Mouse (Mus musculus) layer of hippocampus, adult 6 months (tissue): ENCODE data around the gene Akr1b10. TPM values are rescaled to one million over a fixed set of nuclear protein-coding genes. Genes with fewer than 3 reads are reported as not detected.

Experiments used
- long read RNA-seq, 2 experiments: library from polyadenylated mRNA; unstranded; transcript quantifications; one replicate each; pipeline ENCODE4 v2.0.0; 2019 to 2020
- polyA plus RNA-seq: library from polyadenylated mRNA; unstranded; fragments of <200 nt; fragmentation: Nextera tagmentation; gene quantifications from 2 replicates; pipeline ENCODE4 v1.2.3, GENCODE M21; 2021

Gene Akr1b10
- 29.8 and 36.2 TPM in 2 replicates for polyA plus RNA-seq
- long read RNA-seq, experiment 1, transcript Akr1b10-201 (10 exons, 1,371 nt): major isoform, 37 of 42 reads
- long read RNA-seq, experiment 1, partial matches to known transcripts: 1 of 42 reads
- long read RNA-seq, experiment 1, other reads (novel, unspliced or antisense): 2 of 42 reads
- long read RNA-seq, experiment 2, transcript Akr1b10-201 (10 exons, 1,371 nt): major isoform, 57 of 59 reads
- long read RNA-seq, experiment 2, partial matches to known transcripts: 0 of 59 reads
- long read RNA-seq, experiment 2, other reads (novel, unspliced or antisense): 0 of 59 reads

GRCm38 (mm10) chr6:34384110-34384661 is at the start of gene Akr1b10:
Gene Akr1b10, plus strand, starts transcription at chr6:34384218.

GRCm38 (mm10) chr6:34353658-34354353 is 30.2 kb upstream of the Akr1b10 start, which contains the start of gene Akr1b8:
Gene Akr1b8, plus strand, starts transcription at chr6:34354119.

GRCm38 (mm10) chr6:34412023-34412422 is 28.0 kb downstream of the Akr1b10 start, which contains the start of gene Akr1b7:
Gene Akr1b7, plus strand, starts transcription at chr6:34412334.

Other genes starting within 250 kb of the Akr1b10 start
- 38.8 and 41.0 TPM in 2 replicates for gene Slc35b4, start 207.1 kb upstream of the Akr1b10 start, polyA plus RNA-seq
- 72.5 and 79.1 TPM in 2 replicates for gene Akr1b3, start 66.7 kb upstream of the Akr1b10 start, polyA plus RNA-seq
- gene Akr1b8, start 30.1 kb upstream of the Akr1b10 start, polyA plus RNA-seq: 1.6 and 3.0 TPM in 2 replicates
- gene Akr1b7, start 28.1 kb downstream of the Akr1b10 start, polyA plus RNA-seq: not detected in 2 replicates
- 65.9 and 66.1 TPM in 2 replicates for gene Bpgm, start 92.0 kb downstream of the Akr1b10 start, polyA plus RNA-seq
- gene Cald1, start 214.3 kb downstream of the Akr1b10 start, polyA plus RNA-seq: 23.1 and 24.1 TPM in 2 replicates